Mouse (Mus musculus) neural tube, embryonic 11.5 days (tissue): Measurements from ENCODE around the gene Dgkd. TPM values are rescaled to one million over a fixed set of nuclear protein-coding genes. Genes with fewer than 3 reads are reported as not detected.
"Not testable (repeated sequence)": the region's sequence is repeated elsewhere in the genome, so short reads cannot be mapped to it uniquely, and the experiment has no call there.

ENCODE experiments used
- ATAC-seq: fragments of 200-750 bp; cut with Nextera tagmentation; 2 replicates; pipeline ENCODE4 v1.8.0; 2017; ENCODE audit warnings: moderate number of reproducible peaks, mild to moderate bottlenecking, moderate TSS enrichment, moderate library complexity; ENCODE audit not compliant: insufficient read depth, low FRiP score, low TSS enrichment
- DNase-seq: peaks from one replicate; pipeline ENCODE4 v3.0.0-alpha.2; 2015; ENCODE audit warnings: low spot score
- H3K27ac ChIP-seq: fragments of 300-500 bp; sonication (generic); 2 replicates; pipeline ENCODE4 v1.5.1; 2014; ENCODE audit warnings: low read depth, mild to moderate bottlenecking, low read length
- H3K27me3 ChIP-seq: fragments of 300-500 bp; sonication (generic); 2 replicates; pipeline ENCODE4 v1.6.1; 2014; ENCODE audit warnings: mild to moderate bottlenecking, low read length, mixed read lengths; ENCODE audit not compliant: control insufficient read depth, insufficient read depth
- H3K36me3 ChIP-seq: fragments of 300-500 bp; sonication (generic); 2 replicates; pipeline ENCODE4 v1.6.1; 2014; ENCODE audit warnings: mild to moderate bottlenecking, low read length, moderate library complexity, mixed read lengths; ENCODE audit not compliant: control insufficient read depth, insufficient read depth
- H3K4me1 ChIP-seq: fragments of 300-500 bp; sonication (generic); 2 replicates; pipeline ENCODE4 v1.6.1; 2014; ENCODE audit warnings: low read length, mixed read lengths; ENCODE audit not compliant: control insufficient read depth, insufficient read depth
- H3K4me2 ChIP-seq: fragments of 300-500 bp; sonication (generic); 2 replicates; pipeline ENCODE4 v1.6.1; 2014; ENCODE audit warnings: low read depth, mild to moderate bottlenecking, moderate library complexity
- H3K4me3 ChIP-seq: fragments of 300-500 bp; sonication (generic); 2 replicates; pipeline ENCODE4 v1.5.1; 2014; ENCODE audit warnings: low read depth, low read length
- H3K9ac ChIP-seq: fragments of 300-500 bp; sonication (generic); 2 replicates; pipeline ENCODE4 v1.6.1; 2014; ENCODE audit warnings: mild to moderate bottlenecking, low read length
- H3K9me3 ChIP-seq: fragments of 300-500 bp; sonication (generic); 2 replicates; pipeline ENCODE4 v1.6.1; 2016; ENCODE audit warnings: low read length; ENCODE audit not compliant: control insufficient read depth
- WGBS: fragments of 180-500 bp; shearing (Covaris S2); extraction: QIAGEN DNeasy Blood & Tissue Kit; methylation state at CpG from one replicate; pipeline ENCODE4 v1.1.7; 2014; 5-methylcytosine and 5-hydroxymethylcytosine counted together
- polyA plus RNA-seq: library from polyadenylated mRNA; unstranded; fragments of >200 nt; fragmentation: Nextera tagmentation; extraction: Ambion mirVana; gene quantifications from 2 replicates; pipeline ENCODE4 v1.2.1, GENCODE M21; 2014

The Dgkd gene
- polyA plus RNA-seq, 1 experiment from 2014 or later: 40.1 TPM

GRCm38 (mm10) chr1:87825991-87826390, 27.1 kb upstream of the Dgkd start:
- H3K4me1 ChIP-seq: no peaks in the 10 kb centered on the region
- no peak overlapping the region for H3K4me2 ChIP-seq
- no peaks in the 10 kb centered on the region for H3K27me3 ChIP-seq
- H3K9ac ChIP-seq: no peak overlapping the region
- DNase-seq (no peak), ATAC-seq (no peak)
- H3K4me3 ChIP-seq: no peak overlapping the region
- no peaks in the 10 kb centered on the region for H3K36me3 ChIP-seq
- 84% methylated on average over 6 of the region's 6 CpGs for WGBS
- no peak overlapping the region for H3K27ac ChIP-seq
- H3K9me3 ChIP-seq: no peaks in the 10 kb centered on the region

GRCm38 (mm10) chr1:87826474-87826873, 26.6 kb upstream of the Dgkd start:
- no peak overlapping the region for H3K4me3 ChIP-seq
- H3K27ac ChIP-seq: no peak overlapping the region
- ATAC-seq: no peak
- H3K4me1 ChIP-seq: no peaks in the 10 kb centered on the region
- H3K27me3 ChIP-seq: no peaks in the 10 kb centered on the region
- no peak overlapping the region for H3K9ac ChIP-seq
- no peaks in the 10 kb centered on the region for H3K9me3 ChIP-seq
- WGBS: 80% methylated on average over 2 of the region's 2 CpGs
- no peak overlapping the region for H3K4me2 ChIP-seq
- H3K36me3 ChIP-seq: no peaks in the 10 kb centered on the region
- DNase-seq: no peak

GRCm38 (mm10) chr1:87827476-87827875, 25.6 kb upstream of the Dgkd start:
- not testable (repeated sequence) for H3K27ac ChIP-seq, DNase-seq, H3K4me3 ChIP-seq, H3K4me2 ChIP-seq, ATAC-seq, H3K9me3 ChIP-seq, H3K27me3 ChIP-seq, H3K4me1 ChIP-seq, H3K9ac ChIP-seq, H3K36me3 ChIP-seq
- 91% methylated on average over 1 of the region's 1 CpGs for WGBS

GRCm38 (mm10) chr1:87828185-87828584, 24.9 kb upstream of the Dgkd start:
- WGBS: 78% methylated on average over 9 of the region's 9 CpGs
- no peaks in the 10 kb centered on the region for H3K9me3 ChIP-seq
- H3K27ac ChIP-seq: no peak overlapping the region
- H3K27me3 ChIP-seq: no peaks in the 10 kb centered on the region
- DNase-seq (no peak), ATAC-seq (no peak)
- no peak overlapping the region for H3K9ac ChIP-seq
- H3K4me3 ChIP-seq: no peak overlapping the region
- H3K36me3 ChIP-seq: no peaks in the 10 kb centered on the region
- no peaks in the 10 kb centered on the region for H3K4me1 ChIP-seq
- H3K4me2 ChIP-seq: no peak overlapping the region

- Histone ChIP-seq H3K27ac (no peak overlapping the region), H3K9me3 (no peaks in the 10 kb centered on the region), H3K4me1 (no peaks in the 10 kb centered on the region), H3K4me2 (no peak overlapping the region), H3K36me3 (no peaks in the 10 kb centered on the region), H3K27me3 (no peaks in the 10 kb centered on the region), H3K9ac (no peak overlapping the region), H3K4me3 (no peak overlapping the region)
- 63% methylated on average over 7 of the region's 7 CpGs for WGBS
- ATAC-seq: no peak
- DNase-seq: no peak
These were observed 24.0 kb upstream of the Dgkd start for GRCm38 (mm10) chr1:87828926-87829580.

GRCm38 (mm10) chr1:87829621-87830211, 23.4 kb upstream of the Dgkd start:
- H3K9me3 ChIP-seq: no peaks in the 10 kb centered on the region
- no peaks in the 10 kb centered on the region for H3K27me3 ChIP-seq
- H3K9ac ChIP-seq: no peak overlapping the region
- ATAC-seq: no peak
- no peak overlapping the region for H3K4me3 ChIP-seq
- no peak for DNase-seq
- no peak overlapping the region for H3K27ac ChIP-seq
- H3K4me2 ChIP-seq: no peak overlapping the region
- no peaks in the 10 kb centered on the region for H3K36me3 ChIP-seq
- 56% methylated on average over 6 of the region's 6 CpGs for WGBS
- no peaks in the 10 kb centered on the region for H3K4me1 ChIP-seq

GRCm38 (mm10) chr1:87836453-87836852, 16.6 kb upstream of the Dgkd start:
- 67% methylated on average over 1 of the region's 1 CpGs for WGBS
- no peak for DNase-seq
- no peak overlapping the region for H3K27ac ChIP-seq

GRCm38 (mm10) chr1:87837018-87837417, 16.1 kb upstream of the Dgkd start:
- H3K27me3 ChIP-seq: no peaks in the 10 kb centered on the region
- no peak for DNase-seq
- H3K9me3 ChIP-seq: no peaks in the 10 kb centered on the region
- H3K36me3 ChIP-seq: no peaks in the 10 kb centered on the region
- 45% methylated on average over 5 of the region's 5 CpGs for WGBS
- H3K4me1 ChIP-seq: no peaks in the 10 kb centered on the region
- H3K4me2 ChIP-seq: no peak overlapping the region
- H3K9ac ChIP-seq: no peak overlapping the region
- no peak overlapping the region for H3K27ac ChIP-seq
- no peak for ATAC-seq
- no peak overlapping the region for H3K4me3 ChIP-seq

More at GRCm38 (mm10) chr1:87836453-87836852, 16.6 kb upstream of the Dgkd start:
- no peak overlapping the region for H3K9ac ChIP-seq
- no peaks in the 10 kb centered on the region for H3K4me1 ChIP-seq
- no peak overlapping the region for H3K4me3 ChIP-seq
- no peaks in the 10 kb centered on the region for H3K9me3 ChIP-seq
- H3K4me2 ChIP-seq: no peak overlapping the region
- H3K36me3 ChIP-seq: no peaks in the 10 kb centered on the region
- no peaks in the 10 kb centered on the region for H3K27me3 ChIP-seq
- ATAC-seq: no peak
